8 mouse cellular contexts compared by ENCODE assay signal in genomic region chr12:108835840-108836409, GRCm38 (mm10). TPM values are rescaled to one million over a fixed set of nuclear protein-coding genes. Genes with fewer than 3 reads are reported as not detected.
DNase-seq lines count a peak whose midpoint lies in the region; ATAC-seq and TF ChIP-seq lines count a peak whose summit lies in the region.

TSS of gene Slc25a29 (minus strand) at chr12:108835883.
TSS of gene Slc25a47 (plus strand) at chr12:108836046.

- TF ChIP-seq POLR2A in cortical plate, adult 2 months (IDR thresholded peaks at IDR 0.05; ENCODE audit: extremely low read depth, insufficient read depth, low read length): peak; percentile 47

- peak within 1 kb of the TSS; percentile 52 for H3K27ac ChIP-seq in cortical plate, adult 2 months (ENCODE audit: insufficient read depth, low read length)

- peak; percentile 96 for DNase-seq in gastrocnemius, postnatal 10 days
- DNase-seq in induced T-regulatory cell, adult 2 months (ENCODE audit: low read depth): peak; percentile 94
- DNase-seq in left cerebral cortex, adult 9 months (ENCODE audit: low spot score in 2 of 2): peak; percentile 89 to 96
- DNase-seq in right cerebral cortex, postnatal 14 days: peak; percentile 96
- peak; percentile 93 to 96 for DNase-seq in urinary bladder, postnatal 36 days (ENCODE audit: low spot score in 2 of 2)

- peak; percentile 97 for ATAC-seq in activated CD4-positive, CD25-positive, alpha-beta regulatory T cell, adult 4 months
- peak; percentile 81 for ATAC-seq in megakaryocyte progenitor cell, adult 5-6 weeks (replicated peaks; ENCODE audit: poor library complexity)

- no peak for TF ChIP-seq CTCF in cortical plate, adult 2 months (IDR thresholded peaks at IDR 0.05; ENCODE audit: extremely low read depth, insufficient read depth, low read length)

- peaks cover 25% of the 10 kb centered on the region for H3K4me1 ChIP-seq in cortical plate, adult 2 months (ENCODE audit: control insufficient read depth, insufficient read depth, low read length)

- peak within 1 kb of the TSS; percentile 61 for H3K4me3 ChIP-seq in cortical plate, adult 2 months (ENCODE audit: insufficient read depth, low read length)

RNA-seq across cellular contexts. Expression of gene Slc25a29, which starts in this region (rescaled TPM):
- polyA plus RNA-seq in activated CD4-positive, CD25-positive, alpha-beta regulatory T cell, adult 4 months (2017; shearing (Covaris generic)): 1 to 10 TPM; 2.2 to 4.4 TPM
- polyA plus RNA-seq in cortical plate, adult 2 months (2012; rRNA removed): 17.4 and 18.0 TPM in 2 replicates
- total RNA-seq in gastrocnemius, postnatal 10 days (2021): 1 to 10 TPM; 4.6 to 4.7 TPM
- total RNA-seq in megakaryocyte progenitor cell, adult 5-6 weeks (2015): 1.3 and 1.8 TPM in 2 replicates
- 0.71 and 1.8 TPM in 2 replicates for total RNA-seq in megakaryocyte progenitor cell, adult 5-6 weeks (2017)

RNA-seq across cellular contexts. Expression of gene Slc25a47, which starts in this region (rescaled TPM):
- 1 to 10 TPM in 1 of 2 experiments, under 1 TPM in 1; 0.51 to 1.3 TPM for polyA plus RNA-seq in activated CD4-positive, CD25-positive, alpha-beta regulatory T cell, adult 4 months (2017; shearing (Covaris generic))
- polyA plus RNA-seq in cortical plate, adult 2 months (2012; rRNA removed): 8.5 and 9.2 TPM in 2 replicates
- 1 to 10 TPM; 5.2 to 9.1 TPM for total RNA-seq in gastrocnemius, postnatal 10 days (2021)
- total RNA-seq in megakaryocyte progenitor cell, adult 5-6 weeks (2015): 3.0 and 4.5 TPM in 2 replicates
- total RNA-seq in megakaryocyte progenitor cell, adult 5-6 weeks (2017): 5.1 and 5.4 TPM in 2 replicates

Comparison
In these comparisons a context has a peak if more than half of its experiments do, and no peak if none do; other contexts are left out.
1. Peak in every context shown above with its lines: DNase-seq, ATAC-seq, H3K4me3 ChIP-seq and H3K27ac ChIP-seq.